23 mouse cellular contexts compared by ENCODE assay signal in genomic region chr17:34621006-34621405, GRCm38 (mm10). TPM values are rescaled to one million over a fixed set of nuclear protein-coding genes. Genes with fewer than 3 reads are reported as not detected.
A peak's percentile ranks its signal among the peaks of the same experiment; 100 is the strongest.
DNase-seq lines count a peak whose midpoint lies in the region; ATAC-seq and TF ChIP-seq lines count a peak whose summit lies in the region.
"Had no signal": no experiment of that assay in that cellular context is flagged by ENCODE, and none has a peak within 500 bp of the region (broad histone marks: within the 10 kb centered on the region; RNA-seq: fewer than 3 reads in every experiment).

No protein-coding gene starts in this region.

- H3K4me3 ChIP-seq in forebrain, embryonic 11.5 days (ENCODE audit: low read depth, low read length): no peak overlapping the region
- H3K4me3 ChIP-seq in forebrain, embryonic 15.5 days: no peak overlapping the region
- no peak overlapping the region for H3K4me3 ChIP-seq in limb, embryonic 13.5 days
- no peak overlapping the region for H3K4me3 ChIP-seq in limb, embryonic 10.5 days
- no peak overlapping the region for H3K4me3 ChIP-seq in lung, embryonic 14.5 days (ENCODE audit: low read depth, low read length)
- H3K4me3 ChIP-seq in small intestine, adult 2 months (ENCODE audit: low read depth, low read length): no peak overlapping the region
- H3K4me3 ChIP-seq: forebrain, embryonic 10.5 days; heart, adult 2 months; hindbrain, embryonic 12.5 days had no signal

- no peak for TF ChIP-seq CTCF in lung, embryonic 14.5 days (IDR thresholded peaks at IDR 0.05; ENCODE audit: low read depth)
- TF ChIP-seq CTCF in small intestine, adult 2 months (IDR thresholded peaks at IDR 0.05; ENCODE audit: extremely low read depth, insufficient read length, insufficient replicate concordance, low read depth, low read length): no peak

- H3K9me3 ChIP-seq in forebrain, embryonic 11.5 days (ENCODE audit: control insufficient read depth, low read length): no peaks in the 10 kb centered on the region
- H3K9me3 ChIP-seq in forebrain, embryonic 15.5 days: no peaks in the 10 kb centered on the region
- no peaks in the 10 kb centered on the region for H3K9me3 ChIP-seq in limb, embryonic 13.5 days
- no peaks in the 10 kb centered on the region for H3K9me3 ChIP-seq in limb, embryonic 10.5 days (replicated peaks)
- no peaks in the 10 kb centered on the region for H3K9me3 ChIP-seq in lung, embryonic 14.5 days (ENCODE audit: low read depth, low read length)
- H3K9me3 ChIP-seq: forebrain, embryonic 10.5 days; G1E; hindbrain, embryonic 12.5 days had no signal

- no peaks in the 10 kb centered on the region for H3K4me1 ChIP-seq in forebrain, embryonic 11.5 days (replicated peaks; ENCODE audit: control insufficient read depth, insufficient read depth, low read length)
- peaks cover 4% of the 10 kb centered on the region for H3K4me1 ChIP-seq in forebrain, embryonic 15.5 days
- H3K4me1 ChIP-seq in limb, embryonic 13.5 days: peaks cover 5% of the 10 kb centered on the region
- H3K4me1 ChIP-seq in limb, embryonic 10.5 days: peaks cover 1% of the 10 kb centered on the region
- H3K4me1 ChIP-seq in lung, embryonic 14.5 days (ENCODE audit: insufficient read depth): peaks cover under 1% of the 10 kb centered on the region; the same call in 1 of the 2 replicates
- H3K4me1 ChIP-seq in small intestine, adult 2 months (ENCODE audit: control insufficient read depth, insufficient read depth, insufficient read length, low read length): peaks cover 2% of the 10 kb centered on the region; the same call in 1 of the 2 replicates

- no peak overlapping the region for H3K27ac ChIP-seq in forebrain, embryonic 11.5 days (ENCODE audit: low read depth, low read length)
- H3K27ac ChIP-seq in forebrain, embryonic 15.5 days (replicated peaks): no peak overlapping the region
- H3K27ac ChIP-seq in limb, embryonic 13.5 days: no peak overlapping the region
- H3K27ac ChIP-seq in limb, embryonic 10.5 days: no peak overlapping the region
- peak overlapping the region; percentile 27; the same call in 1 of the 2 replicates for H3K27ac ChIP-seq in lung, embryonic 14.5 days (ENCODE audit: low read depth)
- H3K27ac ChIP-seq in small intestine, adult 2 months (ENCODE audit: insufficient read depth, low read depth, low read length): 0 out of 2 replicates have a peak overlapping the region, but pooled peaks have one; percentile 43
- H3K27ac ChIP-seq: forebrain, embryonic 10.5 days; heart, adult 2 months; hindbrain, embryonic 12.5 days had no signal

- no peak overlapping the region for H3K9ac ChIP-seq in forebrain, embryonic 11.5 days (ENCODE audit: low read length)
- no peak overlapping the region for H3K9ac ChIP-seq in forebrain, embryonic 15.5 days (replicated peaks)
- 0 out of 2 replicates have a peak overlapping the region, but pooled peaks have one; percentile 19 for H3K9ac ChIP-seq in limb, embryonic 13.5 days
- H3K9ac ChIP-seq in lung, embryonic 14.5 days: no peak overlapping the region
- H3K9ac ChIP-seq: hindbrain, embryonic 12.5 days had no signal

- WGBS in forebrain, embryonic 11.5 days: 94% methylated on average over 8 of the region's 8 CpGs
- over 99% methylated on average over 8 of the region's 8 CpGs for WGBS in forebrain, embryonic 15.5 days
- 81% methylated on average over 8 of the region's 8 CpGs for WGBS in limb, embryonic 13.5 days
- 93% methylated on average over 8 of the region's 8 CpGs for WGBS in limb, embryonic 10.5 days
- 73% methylated on average over 8 of the region's 8 CpGs for WGBS in lung, embryonic 14.5 days
- WGBS in small intestine, adult 2 months: 26% methylated on average over 8 of the region's 8 CpGs

- H3K4me2 ChIP-seq in forebrain, embryonic 11.5 days (ENCODE audit: low read depth, low read length, severe bottlenecking): no peak overlapping the region
- H3K4me2 ChIP-seq in forebrain, embryonic 15.5 days (replicated peaks): no peak overlapping the region
- no peak overlapping the region for H3K4me2 ChIP-seq in limb, embryonic 13.5 days (replicated peaks)
- no peak overlapping the region for H3K4me2 ChIP-seq in lung, embryonic 14.5 days
- H3K4me2 ChIP-seq: heart, embryonic 11.5 days; hindbrain, embryonic 12.5 days had no signal

- peak; percentile 36 for DNase-seq in forebrain, embryonic 11.5 days (ENCODE audit: low spot score)
- DNase-seq in limb, embryonic 10.5 days (ENCODE audit: low spot score): no peak
- no peak for DNase-seq in lung, embryonic 14.5 days
- DNase-seq in lung, postnatal 36 days: no peak
- DNase-seq in frontal cortex, postnatal 36 days (ENCODE audit: low spot score in 2 of 2): no peak
- DNase-seq: adrenal gland, postnatal 10 days; adrenal gland, postnatal 36 days; cerebellum, adult 18-20 months; cerebellum, adult 9-10 months; cerebellum, postnatal 14 days; gastrocnemius, postnatal 10 days; gastrocnemius, postnatal 36 days; heart, adult 2 months had no signal

- no peak for TF ChIP-seq POLR2A in small intestine, adult 2 months (IDR thresholded peaks at IDR 0.05; ENCODE audit: low read depth, low read length)

- H3K27me3 ChIP-seq in forebrain, embryonic 11.5 days (ENCODE audit: control insufficient read depth, insufficient read depth, low read length): no peaks in the 10 kb centered on the region
- H3K27me3 ChIP-seq in forebrain, embryonic 15.5 days: no peaks in the 10 kb centered on the region
- H3K27me3 ChIP-seq in limb, embryonic 13.5 days: no peaks in the 10 kb centered on the region
- H3K27me3 ChIP-seq in limb, embryonic 10.5 days (ENCODE audit: low read depth, poor library complexity, severe bottlenecking): no peaks in the 10 kb centered on the region
- H3K27me3 ChIP-seq in lung, embryonic 14.5 days (ENCODE audit: insufficient read depth, low read length): no peaks in the 10 kb centered on the region
- H3K27me3 ChIP-seq in small intestine, adult 2 months (ENCODE audit: control insufficient read depth, insufficient read depth, low read length): no peaks in the 10 kb centered on the region
- H3K27me3 ChIP-seq: hindbrain, embryonic 12.5 days; Patski had no signal

- no peaks in the 10 kb centered on the region; the same call in 1 of the 2 replicates for H3K36me3 ChIP-seq in forebrain, embryonic 11.5 days (ENCODE audit: control insufficient read depth, insufficient read depth, low read length)
- H3K36me3 ChIP-seq in forebrain, embryonic 15.5 days: peaks cover 35% of the 10 kb centered on the region
- peaks cover 78% of the 10 kb centered on the region for H3K36me3 ChIP-seq in limb, embryonic 13.5 days
- H3K36me3 ChIP-seq in limb, embryonic 10.5 days: peaks cover 59% of the 10 kb centered on the region
- H3K36me3 ChIP-seq in lung, embryonic 14.5 days (ENCODE audit: insufficient read depth): peaks cover 19% of the 10 kb centered on the region; the same call in 1 of the 2 replicates
- H3K36me3 ChIP-seq in small intestine, adult 2 months (ENCODE audit: control insufficient read depth, insufficient read depth, low read length): peaks cover 20% of the 10 kb centered on the region

- ATAC-seq in forebrain, embryonic 11.5 days (replicated peaks; ENCODE audit: low FRiP score): no peak
- ATAC-seq in forebrain, embryonic 15.5 days (replicated peaks): no peak
- ATAC-seq in limb, embryonic 13.5 days (ENCODE audit: low FRiP score, low read depth): no peak
- ATAC-seq in lung, embryonic 14.5 days (ENCODE audit: insufficient read depth): no peak
- ATAC-seq: forebrain, embryonic 14.5 days; hindbrain, embryonic 16.5 days; Patski had no signal

RNA-seq across cellular contexts. Expression of gene Egfl8, which starts 5.2 kb away (rescaled TPM):
- 1.6 and 2.3 TPM in 2 replicates for polyA plus RNA-seq in forebrain, embryonic 11.5 days (2014; fragmentation: Nextera tagmentation; extraction: Ambion mirVana)
- polyA plus RNA-seq in forebrain, embryonic 15.5 days (2015; fragmentation: Nextera tagmentation; extraction: Ambion mirVana): 6.1 and 7.4 TPM in 2 replicates
- 6.6 and 7.3 TPM in 2 replicates for polyA plus RNA-seq in limb, embryonic 13.5 days (2015; fragmentation: Nextera tagmentation; extraction: Ambion mirVana)
- 1.9 and 2.2 TPM in 2 replicates for polyA plus RNA-seq in limb, embryonic 10.5 days (2016; fragmentation: Nextera tagmentation; extraction: Ambion mirVana)
- polyA plus RNA-seq in lung, embryonic 14.5 days (2014; fragmentation: Nextera tagmentation; extraction: Ambion mirVana): 1.5 and 2.1 TPM in 2 replicates
- 1.8 and 2.3 TPM in 2 replicates for polyA plus RNA-seq in small intestine, adult 2 months (2012; rRNA removed)

RNA-seq across cellular contexts. Expression of gene Ppt2, which starts 7.3 kb away (rescaled TPM):
- 26.4 and 29.0 TPM in 2 replicates for polyA plus RNA-seq in forebrain, embryonic 11.5 days (2014; fragmentation: Nextera tagmentation; extraction: Ambion mirVana)
- 17.2 and 18.2 TPM in 2 replicates for polyA plus RNA-seq in forebrain, embryonic 15.5 days (2015; fragmentation: Nextera tagmentation; extraction: Ambion mirVana)
- polyA plus RNA-seq in limb, embryonic 13.5 days (2015; fragmentation: Nextera tagmentation; extraction: Ambion mirVana): 22.8 and 24.4 TPM in 2 replicates
- 21.0 and 21.6 TPM in 2 replicates for polyA plus RNA-seq in limb, embryonic 10.5 days (2016; fragmentation: Nextera tagmentation; extraction: Ambion mirVana)
- polyA plus RNA-seq in lung, embryonic 14.5 days (2014; fragmentation: Nextera tagmentation; extraction: Ambion mirVana): 24.5 and 25.6 TPM in 2 replicates
- polyA plus RNA-seq in small intestine, adult 2 months (2012; rRNA removed): 17.3 and 22.0 TPM in 2 replicates

RNA-seq across cellular contexts. Expression of gene Prrt1, which starts 8.3 kb away (rescaled TPM):
- polyA plus RNA-seq in forebrain, embryonic 11.5 days (2014; fragmentation: Nextera tagmentation; extraction: Ambion mirVana): 2.4 and 2.7 TPM in 2 replicates
- 6.8 and 7.4 TPM in 2 replicates for polyA plus RNA-seq in forebrain, embryonic 15.5 days (2015; fragmentation: Nextera tagmentation; extraction: Ambion mirVana)
- 0.25 and 0.40 TPM in 2 replicates for polyA plus RNA-seq in limb, embryonic 13.5 days (2015; fragmentation: Nextera tagmentation; extraction: Ambion mirVana)
- polyA plus RNA-seq in limb, embryonic 10.5 days (2016; fragmentation: Nextera tagmentation; extraction: Ambion mirVana): 0.08 TPM in 1 of 2 replicates, not detected in the other
- 0.14 TPM in 1 of 2 replicates, not detected in the other for polyA plus RNA-seq in lung, embryonic 14.5 days (2014; fragmentation: Nextera tagmentation; extraction: Ambion mirVana)
- polyA plus RNA-seq in small intestine, adult 2 months (2012; rRNA removed): 5.5 and 8.0 TPM in 2 replicates
- polyA plus RNA-seq: G1E; heart, embryonic 11.5 days had no signal

RNA-seq across cellular contexts. Expression of gene Agpat1, which starts 16.9 kb away (rescaled TPM):
- polyA plus RNA-seq in forebrain, embryonic 11.5 days (2014; fragmentation: Nextera tagmentation; extraction: Ambion mirVana): 93.4 and 101 TPM in 2 replicates
- polyA plus RNA-seq in forebrain, embryonic 15.5 days (2015; fragmentation: Nextera tagmentation; extraction: Ambion mirVana): 89.2 and 91.1 TPM in 2 replicates
- 52.9 and 58.4 TPM in 2 replicates for polyA plus RNA-seq in limb, embryonic 13.5 days (2015; fragmentation: Nextera tagmentation; extraction: Ambion mirVana)
- 51.0 and 55.6 TPM in 2 replicates for polyA plus RNA-seq in limb, embryonic 10.5 days (2016; fragmentation: Nextera tagmentation; extraction: Ambion mirVana)
- 52.5 and 54.1 TPM in 2 replicates for polyA plus RNA-seq in lung, embryonic 14.5 days (2014; fragmentation: Nextera tagmentation; extraction: Ambion mirVana)
- polyA plus RNA-seq in small intestine, adult 2 months (2012; rRNA removed): 210 and 330 TPM in 2 replicates

RNA-seq across cellular contexts. Expression of gene Rnf5, which starts 17.5 kb away (rescaled TPM):
- polyA plus RNA-seq in forebrain, embryonic 11.5 days (2014; fragmentation: Nextera tagmentation; extraction: Ambion mirVana): 158 and 169 TPM in 2 replicates
- polyA plus RNA-seq in forebrain, embryonic 15.5 days (2015; fragmentation: Nextera tagmentation; extraction: Ambion mirVana): 313 and 321 TPM in 2 replicates
- polyA plus RNA-seq in limb, embryonic 13.5 days (2015; fragmentation: Nextera tagmentation; extraction: Ambion mirVana): 133 and 135 TPM in 2 replicates
- 149 and 162 TPM in 2 replicates for polyA plus RNA-seq in limb, embryonic 10.5 days (2016; fragmentation: Nextera tagmentation; extraction: Ambion mirVana)
- 78.7 and 84.9 TPM in 2 replicates for polyA plus RNA-seq in lung, embryonic 14.5 days (2014; fragmentation: Nextera tagmentation; extraction: Ambion mirVana)
- 66.7 and 147 TPM in 2 replicates for polyA plus RNA-seq in small intestine, adult 2 months (2012; rRNA removed)

Comparison
In these comparisons a context has a peak if more than half of its experiments do, and no peak if none do; other contexts are left out.
1. H3K27ac ChIP-seq: peak in lung, embryonic 14.5 days (single experiment) and small intestine, adult 2 months (single experiment); none in forebrain, embryonic 11.5 days (single experiment), forebrain, embryonic 15.5 days (single experiment), limb, embryonic 13.5 days (single experiment) and limb, embryonic 10.5 days (single experiment).